Mouse (Mus musculus) heart, adult 11 months (tissue): ENCODE data around the gene Fbxw15.
"Not testable (repeated sequence)": the region's sequence is repeated elsewhere in the genome, so short reads cannot be mapped to it uniquely, and the experiment has no call there.

Experiments
- DNase-seq: peaks from one replicate; pipeline ENCODE4 v3.0.0; 2022

The Fbxw15 gene

GRCm38 (mm10) chr9:109568162-109568561, at the start of gene Fbxw15:
TSS of gene Fbxw15 (minus strand) at chr9:109568262.
- not testable (repeated sequence) for DNase-seq

GRCm38 (mm10) chr9:109606837-109607236, 38.8 kb upstream of the Fbxw15 start:
- DNase-seq = not testable (repeated sequence)

- DNase-seq = not testable (repeated sequence)
Measured at GRCm38 (mm10) chr9:109602128-109602527, 34.1 kb upstream of the Fbxw15 start.

- DNase-seq = no peak
Measured at GRCm38 (mm10) chr9:109597226-109597625, 29.2 kb upstream of the Fbxw15 start.

GRCm38 (mm10) chr9:109594866-109595265, 26.8 kb upstream of the Fbxw15 start:
- no peak for DNase-seq

GRCm38 (mm10) chr9:109565546-109565945, 2.5 kb downstream of the Fbxw15 start:
- no peak for DNase-seq

- DNase-seq = peak; percentile 52
Measured at GRCm38 (mm10) chr9:109562106-109562505, 6.0 kb downstream of the Fbxw15 start.

GRCm38 (mm10) chr9:109552483-109552882, 15.6 kb downstream of the Fbxw15 start:
- DNase-seq = peak; percentile 30

GRCm38 (mm10) chr9:109549666-109550065, 18.4 kb downstream of the Fbxw15 start:
- DNase-seq = not testable (repeated sequence)

- DNase-seq = no peak
Measured at GRCm38 (mm10) chr9:109523385-109524064, 44.5 kb downstream of the Fbxw15 start.
